Mouse (Mus musculus) urinary bladder, postnatal 25 days (tissue): ENCODE results near the gene Misp.

Experiments used
- DNase-seq: peaks from one replicate; pipeline ENCODE4 v3.0.0; 2022; ENCODE audit warnings: low spot score

Misp gene

GRCm38 (mm10) chr10:79822372-79822771 lies 1.6 kb downstream of the Misp start:
- no peak for DNase-seq

DNA sequence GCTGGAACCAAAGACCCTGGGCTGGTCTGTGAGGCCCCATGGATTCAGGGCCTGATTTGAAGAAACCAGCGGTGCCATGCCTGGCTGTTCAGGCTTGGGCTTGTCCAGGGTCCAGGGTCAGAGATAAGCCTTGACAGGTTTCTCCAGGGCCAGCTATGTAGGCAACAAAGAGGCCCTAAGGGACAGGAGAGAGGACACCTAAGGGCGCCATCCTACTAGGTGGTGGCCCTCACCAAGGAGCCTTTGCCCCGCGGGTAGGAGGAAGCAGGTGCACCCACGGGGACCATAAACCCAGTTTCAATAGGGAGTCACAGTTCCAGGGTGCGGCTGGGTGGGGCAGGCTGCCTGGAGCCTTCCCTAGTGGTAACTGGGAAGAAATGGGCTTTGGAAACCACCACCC lies 2.2 kb downstream of the Misp start:
- no peak for DNase-seq

- no peak for DNase-seq
Observed at GRCm38 (mm10) chr10:79824413-79824812, 3.6 kb downstream of the Misp start.

GRCm38 (mm10) chr10:79831583-79831982 lies 10.8 kb downstream of the Misp start:
- no peak for DNase-seq

DNA sequence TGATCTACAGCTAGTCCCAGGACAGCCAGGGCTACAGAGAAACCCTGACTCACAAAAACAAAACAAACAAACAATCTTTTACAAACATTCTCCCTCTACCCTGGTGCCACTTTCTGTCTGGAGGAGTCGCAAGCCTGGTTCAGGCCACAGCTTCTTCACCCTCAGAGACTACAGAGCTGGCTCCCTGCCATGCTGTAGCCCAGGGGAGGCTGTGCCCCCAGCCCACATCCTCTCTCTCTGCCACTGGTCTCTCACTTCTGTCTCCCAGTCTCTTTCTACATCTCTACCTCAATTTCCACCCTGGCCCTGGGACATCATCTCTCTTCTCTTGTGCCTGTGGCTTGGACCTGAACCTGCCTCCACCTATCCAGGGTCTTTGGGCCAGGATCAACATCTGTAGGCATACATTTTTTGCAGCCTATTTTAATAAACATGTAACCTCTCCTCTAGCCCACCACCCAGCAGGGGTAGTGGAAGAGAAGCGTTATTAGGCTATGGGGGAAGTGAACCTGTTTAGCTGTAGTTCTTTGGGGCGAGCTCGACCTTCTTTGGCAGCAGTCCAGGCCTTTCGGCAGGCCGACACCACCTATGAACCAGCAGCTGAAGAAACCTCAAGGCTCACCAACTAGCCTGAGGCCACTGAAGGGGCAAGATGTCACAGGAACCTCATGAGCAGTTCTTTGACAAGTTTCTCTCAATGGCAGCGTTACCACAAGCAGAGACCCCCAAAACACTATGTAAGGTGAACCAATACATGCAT lies 11.4 kb downstream of the Misp start:
- DNase-seq: no peak

- DNase-seq: no peak
Observed at GRCm38 (mm10) chr10:79832786-79833181, 12.0 kb downstream of the Misp start.

DNA sequence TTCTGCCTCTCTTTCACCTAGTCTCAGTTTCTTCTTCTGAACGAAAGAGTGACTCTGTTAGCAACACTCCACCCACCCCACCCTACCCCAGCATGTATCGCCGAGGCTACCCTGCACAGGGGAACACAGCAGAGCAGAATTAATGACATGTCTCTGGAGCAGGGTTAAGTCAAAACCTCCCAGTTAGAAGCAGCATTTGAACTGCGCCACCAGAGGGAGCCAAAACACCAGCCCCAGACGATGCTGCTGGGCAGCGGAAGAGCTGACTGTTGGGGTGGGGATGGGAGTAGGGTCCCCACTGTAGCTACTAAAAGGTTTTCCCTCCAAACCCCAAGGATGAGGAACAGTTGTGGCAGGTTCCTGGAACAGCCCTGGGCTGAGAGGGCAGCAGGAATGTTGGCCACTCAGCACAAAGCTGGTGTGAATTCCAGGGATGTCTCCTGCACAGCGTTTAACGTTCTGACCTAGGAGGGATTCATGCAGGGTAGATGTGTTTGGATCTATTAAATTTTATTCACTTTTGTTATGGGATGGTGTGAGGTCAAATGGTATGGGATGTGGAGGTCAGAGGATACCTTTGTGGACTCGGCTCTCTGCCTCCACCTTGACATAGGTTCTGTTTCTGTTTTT lies 14.1 kb downstream of the Misp start:
- peak; percentile 78 for DNase-seq

DNA sequence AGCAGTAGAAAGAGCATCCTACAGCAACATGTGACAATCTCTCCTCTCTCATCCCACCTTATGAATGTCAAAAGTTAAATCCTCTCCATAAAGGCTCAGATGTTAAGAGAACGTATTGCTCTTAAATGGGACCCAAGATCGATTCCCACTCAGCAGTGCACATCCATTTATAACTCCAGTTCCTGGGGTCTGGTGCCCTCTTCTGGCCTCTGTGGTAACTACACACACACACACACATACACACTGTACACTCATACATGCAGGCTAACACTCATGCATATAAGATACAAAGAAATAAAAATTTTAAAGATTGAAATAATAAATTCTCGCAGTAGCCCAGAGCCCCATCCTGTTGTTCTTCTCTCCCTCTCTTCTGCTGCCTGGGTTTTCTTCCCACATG lies 16.1 kb downstream of the Misp start:
- no peak for DNase-seq

- no peak for DNase-seq
Observed at GRCm38 (mm10) chr10:79838151-79838550, 17.4 kb downstream of the Misp start.

DNA sequence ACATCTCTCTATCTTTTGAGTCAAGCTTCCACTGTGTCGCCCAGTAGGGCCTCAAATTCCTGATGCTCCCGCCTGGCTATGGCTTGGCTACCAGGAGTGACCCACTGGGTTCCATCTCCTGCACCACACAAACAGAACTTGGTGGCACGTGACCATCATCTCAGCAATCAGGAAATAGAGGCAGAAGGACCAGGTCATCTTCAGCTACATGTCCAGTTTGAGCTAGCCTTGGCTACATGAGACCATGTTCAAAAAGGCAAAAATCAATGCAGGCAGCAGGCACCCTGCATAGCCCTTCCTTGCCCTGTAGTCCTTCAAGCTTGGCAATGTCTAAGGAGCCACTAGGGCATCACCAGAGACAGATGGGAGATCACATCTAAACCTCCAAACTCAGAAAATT lies 19.3 kb downstream of the Misp start:
- DNase-seq: no peak

GRCm38 (mm10) chr10:79840644-79841551 lies 20.1 kb downstream of the Misp start:
- DNase-seq: peak; percentile 54

GRCm38 (mm10) chr10:79842322-79842721 lies 21.5 kb downstream of the Misp start:
- no peak for DNase-seq

- DNase-seq: no peak
Observed at GRCm38 (mm10) chr10:79843476-79843875, 22.7 kb downstream of the Misp start.

DNA sequence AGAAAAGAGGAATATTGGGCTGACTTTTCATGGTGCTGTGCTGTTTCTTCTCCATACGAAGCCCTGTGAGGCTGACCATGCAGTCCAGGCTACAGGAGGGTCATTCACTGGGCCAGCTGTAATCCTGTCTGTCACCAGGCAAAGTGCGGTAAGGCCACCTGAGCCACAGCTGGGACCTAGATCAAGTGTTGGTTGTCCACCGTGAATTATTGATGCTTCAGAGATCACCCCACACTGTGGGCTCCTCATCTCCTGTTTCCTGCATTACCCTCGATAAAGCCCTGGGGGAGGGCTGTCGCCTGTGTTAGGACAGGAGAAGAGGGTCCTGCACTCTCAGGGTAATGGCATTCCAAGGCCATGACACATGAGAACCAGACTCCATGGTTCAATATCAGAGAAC lies 25.8 kb downstream of the Misp start:
- no peak for DNase-seq

DNA sequence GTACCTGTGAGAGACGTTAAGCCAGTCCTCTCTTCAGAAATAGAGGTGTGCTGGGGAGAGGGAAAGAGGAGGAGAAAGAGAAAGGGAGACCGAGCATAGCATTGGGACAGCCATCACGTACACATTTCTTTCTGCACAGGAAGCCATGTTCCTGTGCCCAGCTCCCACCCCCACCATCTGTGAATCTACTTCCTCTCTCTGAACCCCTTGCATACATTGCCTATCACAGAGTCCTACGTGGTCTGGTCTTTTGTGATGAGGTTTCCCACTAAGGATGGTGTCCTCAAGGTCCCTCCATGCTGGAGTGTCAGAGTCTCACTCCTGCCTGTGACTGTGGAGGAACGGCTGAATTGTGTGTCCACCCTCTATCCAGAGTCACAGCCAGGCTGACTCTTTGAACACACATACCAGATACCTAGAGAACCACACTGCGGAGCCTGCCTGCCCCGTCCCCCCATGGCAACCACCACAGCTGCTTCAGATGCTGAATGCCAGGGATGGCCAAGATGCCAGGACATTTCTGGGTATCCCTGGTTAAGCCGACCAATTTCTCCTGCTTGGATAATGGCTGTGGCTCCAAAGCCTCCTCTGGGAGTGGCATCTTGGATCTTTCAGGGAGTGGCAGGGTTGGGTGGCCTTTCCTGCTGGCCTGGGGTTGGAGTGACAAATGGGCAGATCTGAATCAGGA lies 29.3 kb downstream of the Misp start:
- no peak for DNase-seq

GRCm38 (mm10) chr10:79851653-79852052 lies 30.9 kb downstream of the Misp start:
- no peak for DNase-seq

DNA sequence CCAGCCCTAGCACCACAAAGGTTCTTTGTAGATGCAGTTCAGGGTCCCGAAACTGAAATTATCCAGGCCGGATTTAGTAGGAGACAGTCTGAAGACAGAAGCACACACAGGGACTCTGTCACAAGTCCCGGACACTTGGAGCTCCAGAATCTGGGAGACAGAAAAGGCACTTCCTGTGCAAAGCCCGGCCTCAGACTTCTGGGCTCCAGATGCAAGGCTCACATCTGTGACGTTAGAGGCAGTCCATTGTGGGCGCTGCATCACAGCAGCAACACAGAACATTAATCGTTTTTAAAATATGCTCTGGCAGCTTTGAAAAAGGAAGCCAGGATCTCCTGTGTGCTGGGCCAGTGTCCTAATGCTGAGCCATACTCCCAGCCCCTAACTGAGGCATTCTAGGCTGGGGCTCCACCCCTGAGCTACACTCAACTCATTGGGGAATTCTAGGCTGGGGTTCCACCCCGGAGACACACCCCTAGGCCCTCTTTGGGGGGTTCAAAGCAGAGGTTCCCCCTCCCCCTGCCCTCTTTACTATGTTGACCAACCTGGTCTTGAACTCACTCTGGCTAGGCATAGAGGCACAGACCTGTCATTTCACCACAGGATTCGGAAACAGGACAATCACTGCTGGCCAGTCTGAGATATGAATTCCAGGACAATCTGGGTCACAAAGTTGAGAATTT lies 31.5 kb downstream of the Misp start:
- no peak for DNase-seq

GRCm38 (mm10) chr10:79852827-79853226 lies 32.0 kb downstream of the Misp start:
- DNase-seq: no peak

GRCm38 (mm10) chr10:79853392-79853791 lies 32.6 kb downstream of the Misp start:
- peak; percentile 96 for DNase-seq

DNA sequence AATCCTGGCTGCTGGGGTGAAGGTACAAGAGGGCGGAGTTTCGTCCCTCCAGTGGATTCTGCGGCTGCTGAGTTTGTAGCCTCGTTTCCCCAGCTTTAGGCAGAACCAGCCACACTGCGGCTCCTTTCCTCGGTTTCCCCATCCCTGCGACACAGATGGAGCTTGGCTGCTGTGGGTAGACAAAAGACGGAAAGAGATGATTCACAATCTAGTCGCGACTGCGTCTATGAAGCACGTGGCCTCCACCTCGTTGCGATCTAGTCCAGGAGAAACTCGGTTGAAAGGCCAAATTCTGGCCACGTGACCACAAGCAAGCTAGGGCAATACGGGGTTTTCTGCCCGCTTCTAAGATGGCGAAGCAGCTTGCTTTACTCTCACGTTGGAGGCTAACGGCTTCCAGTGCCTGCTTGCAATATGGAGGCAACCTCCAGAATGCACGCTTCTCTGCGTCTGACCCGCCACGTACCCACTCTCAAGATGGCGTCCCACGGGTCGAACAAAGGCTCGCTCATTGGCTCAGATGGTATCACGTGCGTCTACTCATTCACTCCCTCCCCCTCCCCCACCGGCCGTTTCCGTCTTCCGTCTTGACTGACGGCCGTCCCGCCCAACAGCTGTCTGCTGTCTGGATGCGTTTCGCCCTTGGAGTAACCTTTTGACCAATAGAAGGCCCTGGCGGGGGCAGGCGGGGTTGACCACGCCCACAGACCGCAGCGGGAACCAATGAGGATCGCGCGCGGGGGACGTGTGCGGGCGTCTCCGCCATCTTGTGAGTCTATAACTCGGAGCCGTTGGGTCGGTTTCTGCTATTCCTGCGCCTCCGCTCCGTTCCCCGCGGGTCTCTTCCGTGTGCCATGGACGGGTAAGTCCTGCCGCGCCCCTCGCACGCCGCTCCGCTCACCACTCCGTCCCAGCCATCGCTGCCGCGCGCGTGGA lies 33.3 kb downstream of the Misp start, which contains the start of gene Ptbp1:
Gene Ptbp1 (plus strand): TSS at position 568 of the 936 bp plus-strand sequence.
- DNase-seq: peak; percentile 96
